Mouse (Mus musculus) CD4-positive, CD25-positive, alpha-beta regulatory T cell, adult 4 months (primary cell): ENCODE results near the gene 1700069L16Rik. TPM values are rescaled to one million over a fixed set of nuclear protein-coding genes. Genes with fewer than 3 reads are reported as not detected.

Experiments
- ATAC-seq: one replicate; pipeline ENCODE4 v1.8.0; 2017
- polyA plus RNA-seq, 2 experiments: library from polyadenylated mRNA; unstranded; fragments of 100-300 nt; shearing (Covaris generic); gene quantifications; one replicate each; pipeline ENCODE4 v1.2.1; 2017

Gene 1700069L16Rik
- polyA plus RNA-seq, 2 experiments from 2014 or later = not detected

- no peak for ATAC-seq
Observed at GRCm38 (mm10) chr5:113732182-113732581, 7.6 kb upstream of the 1700069L16Rik start.

- ATAC-seq = no peak
Observed at GRCm38 (mm10) chr5:113731174-113731573, 6.6 kb upstream of the 1700069L16Rik start.

- no peak for ATAC-seq
Observed at GRCm38 (mm10) chr5:113730641-113731121, 6.1 kb upstream of the 1700069L16Rik start.

- no peak for ATAC-seq
Observed at GRCm38 (mm10) chr5:113728691-113729090, 4.1 kb upstream of the 1700069L16Rik start.

GRCm38 (mm10) chr5:113728011-113728410 is 3.4 kb upstream of the 1700069L16Rik start:
- no peak for ATAC-seq

GRCm38 (mm10) chr5:113727238-113727637 is 2.7 kb upstream of the 1700069L16Rik start:
- ATAC-seq = no peak

GRCm38 (mm10) chr5:113726618-113727017 is 2.0 kb upstream of the 1700069L16Rik start:
- ATAC-seq = no peak

- ATAC-seq = no peak
Observed at GRCm38 (mm10) chr5:113725417-113725816, 845 bp upstream of the 1700069L16Rik start.

- no peak for ATAC-seq
Observed at GRCm38 (mm10) chr5:113723567-113724237, 870 bp downstream of the 1700069L16Rik start.

- no peak for ATAC-seq
Observed at GRCm38 (mm10) chr5:113722224-113723013, 2.2 kb downstream of the 1700069L16Rik start.

- no peak for ATAC-seq
Observed at GRCm38 (mm10) chr5:113719221-113719661, 5.3 kb downstream of the 1700069L16Rik start.

GRCm38 (mm10) chr5:113716581-113717388 is 7.8 kb downstream of the 1700069L16Rik start:
- no peak for ATAC-seq

GRCm38 (mm10) chr5:113712861-113713260 is 11.7 kb downstream of the 1700069L16Rik start:
- no peak for ATAC-seq

GRCm38 (mm10) chr5:113703803-113704585 is 20.6 kb downstream of the 1700069L16Rik start:
- no peak for ATAC-seq

GRCm38 (mm10) chr5:113700388-113701023 is 24.1 kb downstream of the 1700069L16Rik start:
- ATAC-seq = no peak

GRCm38 (mm10) chr5:113694415-113694814 is 30.2 kb downstream of the 1700069L16Rik start:
- no peak for ATAC-seq

- no peak for ATAC-seq
Observed at GRCm38 (mm10) chr5:113694000-113694399, 30.6 kb downstream of the 1700069L16Rik start.

- ATAC-seq = no peak
Observed at GRCm38 (mm10) chr5:113693196-113693755, 31.3 kb downstream of the 1700069L16Rik start.

- ATAC-seq = no peak
Observed at GRCm38 (mm10) chr5:113690866-113691265, 33.7 kb downstream of the 1700069L16Rik start.

- ATAC-seq = no peak
Observed at GRCm38 (mm10) chr5:113690069-113690548, 34.5 kb downstream of the 1700069L16Rik start.

GRCm38 (mm10) chr5:113687514-113687913 is 37.1 kb downstream of the 1700069L16Rik start:
- no peak for ATAC-seq
